Mouse (Mus musculus) cerebellum, adult 2 months (tissue): ENCODE measurements around the gene Unc93a2. TPM values are rescaled to one million over a fixed set of nuclear protein-coding genes. Genes with fewer than 3 reads are reported as not detected.
"Not testable (repeated sequence)": the region's sequence is repeated elsewhere in the genome, so short reads cannot be mapped to it uniquely, and the experiment has no call there.

Experiments
- DNase-seq, 2 experiments: peaks; one replicate each; pipeline ENCODE4 v3.0.0; 2021
- H3K27ac ChIP-seq: fragments of 200-500 bp; 2 replicates; pipeline ENCODE4 v1.5.1; 2012; ENCODE audit warnings: low read length, control low read depth, inconsistent platforms; ENCODE audit not compliant: insufficient read depth
- H3K27me3 ChIP-seq: fragments of 200-500 bp; 2 replicates; pipeline ENCODE4 v1.6.1; 2012; ENCODE audit warnings: inconsistent platforms, mild to moderate bottlenecking, low read length, moderate library complexity; ENCODE audit not compliant: control insufficient read depth, insufficient read depth
- H3K4me1 ChIP-seq: fragments of 200-500 bp; 2 replicates; pipeline ENCODE4 v1.6.1; 2011; ENCODE audit warnings: low read length; ENCODE audit not compliant: control insufficient read depth, insufficient read depth
- H3K4me3 ChIP-seq: fragments of 200-500 bp; replicated peaks from 2 replicates; pipeline ENCODE3; 2011; ENCODE audit warnings: mild to moderate bottlenecking, low read depth, low read length, control low read depth; ENCODE audit not compliant: insufficient read depth
- WGBS: fragments of 180-500 bp; shearing (Covaris S2); methylation state at CpG from one replicate; pipeline ENCODE4 v1.1.7; 2018; 5-methylcytosine and 5-hydroxymethylcytosine counted together
- polyA plus RNA-seq: library from polyadenylated mRNA; depleted of rRNA; stranded (reverse); fragments of >200 nt; gene quantifications from 2 replicates; pipeline ENCODE4 v1.2.3, GENCODE M21; 2012

Unc93a2 gene
- polyA plus RNA-seq, 1 experiment = not detected

DNA sequence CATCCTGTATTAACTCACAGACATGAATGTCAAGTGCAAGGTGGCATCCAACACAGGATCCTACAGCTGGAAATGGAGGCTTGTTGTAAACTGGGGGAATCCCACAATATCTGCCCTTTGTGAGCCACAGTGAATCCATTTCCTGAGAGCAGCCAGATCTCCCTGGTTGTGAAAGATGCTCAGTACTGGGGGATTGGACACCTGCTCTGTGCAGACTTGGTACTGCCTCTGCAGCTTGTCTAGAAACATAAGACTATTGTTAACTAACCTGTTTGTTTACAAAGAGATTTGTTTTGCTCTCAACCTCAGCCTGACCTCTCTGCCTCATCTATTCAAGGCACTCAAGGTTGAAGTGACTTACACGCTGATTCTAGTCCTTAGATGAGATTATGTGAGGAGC, 19.0 kb downstream of the Unc93a2 start:
- H3K4me1 ChIP-seq, H3K27ac ChIP-seq, DNase-seq, H3K27me3 ChIP-seq, H3K4me3 ChIP-seq: not testable (repeated sequence)
- no CpG with 5 or more reads among the region's 1 CpGs for WGBS

DNA sequence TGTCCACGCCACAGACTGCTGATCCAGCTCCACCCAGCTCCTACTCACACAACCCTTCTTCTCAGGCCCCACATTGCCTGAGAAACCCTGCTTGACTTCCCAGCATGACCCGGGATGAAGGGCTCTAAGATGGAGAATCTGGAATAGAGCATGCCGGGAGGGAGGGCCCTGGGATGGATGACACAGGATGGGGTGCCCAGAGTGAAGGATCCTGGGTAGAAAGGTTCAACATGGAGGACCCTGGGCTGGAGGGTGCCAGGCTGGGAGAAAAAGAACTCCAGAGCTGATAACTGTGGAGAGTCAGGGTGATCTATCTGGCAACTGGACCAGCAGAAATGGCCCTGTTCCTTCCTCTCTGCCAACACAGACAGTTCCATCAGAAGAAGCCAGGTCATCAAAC, 19.6 kb downstream of the Unc93a2 start:
- WGBS = 88% methylated on average over 1 of the region's 3 CpGs
- H3K4me1 ChIP-seq, H3K4me3 ChIP-seq, H3K27me3 ChIP-seq, DNase-seq, H3K27ac ChIP-seq: not testable (repeated sequence)

DNA sequence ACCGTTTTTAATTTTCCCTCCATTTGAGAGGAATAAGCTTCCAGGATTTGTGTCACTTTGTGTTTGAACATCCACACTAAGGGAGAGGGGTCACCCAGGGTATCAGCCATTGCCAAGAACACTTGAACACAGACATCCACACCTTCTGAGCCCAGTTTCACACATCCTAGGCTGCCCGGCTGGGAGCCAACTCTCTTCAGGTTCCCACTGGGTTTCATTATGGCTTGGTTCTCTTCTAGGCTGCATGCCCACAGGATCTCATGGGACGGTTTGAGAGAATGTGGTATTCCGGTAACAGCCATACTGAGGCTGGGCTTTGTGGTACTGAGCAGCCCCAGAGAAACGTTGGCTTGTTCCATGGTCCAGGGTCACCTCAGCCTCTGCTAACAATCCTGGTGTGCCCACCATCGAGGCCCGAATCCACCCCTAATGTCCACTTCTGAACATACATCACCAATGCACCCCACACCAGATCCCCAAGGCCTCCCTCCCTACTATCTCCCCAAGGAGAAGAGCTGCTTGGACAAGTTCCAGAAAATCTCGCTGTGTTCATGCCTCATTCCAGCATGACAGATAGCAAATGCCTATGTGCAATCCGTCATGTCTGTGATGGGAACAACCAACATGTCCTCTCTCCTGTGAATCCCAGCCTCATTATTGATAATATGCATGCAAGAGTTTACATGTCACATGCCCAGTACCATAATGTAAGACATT, 24.4 kb downstream of the Unc93a2 start:
- not testable (repeated sequence) for H3K27me3 ChIP-seq, H3K27ac ChIP-seq, H3K4me1 ChIP-seq, H3K4me3 ChIP-seq
- DNase-seq = peak; percentile 78 to 84
- 24% methylated on average over 9 of the region's 9 CpGs for WGBS

DNA sequence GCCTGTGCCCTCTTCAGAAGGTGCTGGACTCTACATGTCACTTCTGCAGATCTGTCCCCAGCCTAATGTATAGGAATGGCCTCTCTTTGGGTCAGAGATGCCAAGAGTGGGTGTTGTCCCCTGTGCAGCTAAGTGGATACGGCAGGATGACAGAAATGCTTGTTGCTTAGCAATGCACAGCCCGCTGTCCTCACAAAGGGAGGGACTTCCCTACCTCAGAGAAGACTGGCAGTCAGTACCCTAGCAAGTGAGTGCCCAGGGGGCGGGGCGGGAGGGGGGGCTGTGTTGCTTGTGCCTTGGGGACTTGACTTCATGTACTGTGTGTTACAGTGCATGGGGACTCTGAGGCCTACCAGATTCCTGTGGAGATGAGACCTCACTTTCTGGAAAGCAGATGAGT, 25.5 kb downstream of the Unc93a2 start:
- H3K27me3 ChIP-seq, DNase-seq, H3K4me1 ChIP-seq, H3K4me3 ChIP-seq, H3K27ac ChIP-seq: not testable (repeated sequence)
- 78% methylated on average over 4 of the region's 4 CpGs for WGBS

DNA sequence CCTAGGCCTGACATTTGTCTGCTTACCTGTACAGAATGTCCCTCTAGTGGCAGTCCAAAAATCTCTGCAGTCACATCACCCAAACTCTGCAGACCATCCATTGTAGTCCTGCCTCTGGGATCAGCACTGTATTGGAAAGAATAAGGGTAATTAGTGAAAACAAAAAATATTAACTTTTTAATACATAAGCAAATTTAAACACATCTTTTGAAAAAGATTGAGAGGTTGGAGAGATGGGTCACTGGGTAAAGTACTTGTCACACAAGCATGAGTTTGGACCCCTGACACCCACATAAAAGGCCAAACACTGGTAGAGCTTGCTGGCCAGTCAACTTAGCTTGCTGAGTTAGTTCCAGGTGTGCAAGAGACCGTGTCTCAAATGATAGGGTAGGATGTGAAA, 32.7 kb downstream of the Unc93a2 start, which contains the start of gene Ttll2:
TSS of gene Ttll2 (minus strand) at position 101 of the 400 bp plus-strand sequence.
- DNase-seq = not testable (repeated sequence)

DNA sequence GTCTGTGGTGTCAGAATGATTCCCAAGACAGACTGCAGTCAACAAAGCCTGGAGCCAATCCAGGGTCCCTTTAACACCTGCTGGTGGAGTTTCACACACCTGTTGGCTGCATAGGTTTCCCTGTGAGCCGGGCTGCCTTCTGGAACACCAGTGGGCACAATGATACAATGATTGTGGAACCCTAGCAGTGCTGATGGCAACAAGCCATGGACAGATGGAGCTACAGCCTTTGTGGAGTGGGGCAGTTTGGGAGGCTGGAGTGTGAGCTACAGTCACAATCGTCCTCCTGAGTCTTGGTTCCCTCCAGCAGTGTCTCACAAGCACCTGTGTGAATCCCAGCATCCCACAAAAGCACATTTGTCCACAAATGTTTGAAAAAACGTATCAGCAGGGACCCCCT, 36.5 kb downstream of the Unc93a2 start:
- 0% methylated on average over 2 of the region's 3 CpGs for WGBS
- H3K4me3 ChIP-seq, H3K27me3 ChIP-seq: not testable (repeated sequence)

More for the DNA sequence above, 32.7 kb downstream of the Unc93a2 start, which contains the start of gene Ttll2:
- not testable (repeated sequence) for H3K4me1 ChIP-seq, H3K4me3 ChIP-seq, H3K27me3 ChIP-seq, H3K27ac ChIP-seq
- 81% methylated on average over 1 of the region's 1 CpGs for WGBS

DNA sequence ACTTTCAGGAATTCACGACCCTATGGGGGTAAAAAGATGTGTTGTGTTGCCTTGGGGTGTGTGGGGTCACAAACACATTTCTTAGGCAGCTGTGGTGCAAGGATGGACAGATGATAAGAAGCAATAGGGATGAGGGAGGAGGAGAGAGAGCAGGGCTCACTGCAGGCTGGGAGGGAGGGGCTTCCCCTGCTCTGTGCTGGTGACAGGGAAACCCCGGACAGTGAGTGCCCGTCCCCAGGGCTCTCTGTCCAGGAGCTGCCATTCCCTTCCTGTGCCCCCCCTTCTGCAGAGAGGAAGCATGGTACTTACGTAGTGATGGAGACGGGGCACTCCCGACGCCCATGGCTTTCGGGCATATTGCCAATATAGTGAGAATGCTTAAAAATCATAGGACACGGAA, 47.9 kb downstream of the Unc93a2 start:
- 20% methylated on average over 9 of the region's 9 CpGs for WGBS
- H3K4me3 ChIP-seq, H3K27me3 ChIP-seq, H3K27ac ChIP-seq, H3K4me1 ChIP-seq, DNase-seq: not testable (repeated sequence)

More for the DNA sequence above, 36.5 kb downstream of the Unc93a2 start:
- not testable (repeated sequence) for H3K27ac ChIP-seq, H3K4me1 ChIP-seq
- peak; percentile 31 to 50 for DNase-seq

DNA sequence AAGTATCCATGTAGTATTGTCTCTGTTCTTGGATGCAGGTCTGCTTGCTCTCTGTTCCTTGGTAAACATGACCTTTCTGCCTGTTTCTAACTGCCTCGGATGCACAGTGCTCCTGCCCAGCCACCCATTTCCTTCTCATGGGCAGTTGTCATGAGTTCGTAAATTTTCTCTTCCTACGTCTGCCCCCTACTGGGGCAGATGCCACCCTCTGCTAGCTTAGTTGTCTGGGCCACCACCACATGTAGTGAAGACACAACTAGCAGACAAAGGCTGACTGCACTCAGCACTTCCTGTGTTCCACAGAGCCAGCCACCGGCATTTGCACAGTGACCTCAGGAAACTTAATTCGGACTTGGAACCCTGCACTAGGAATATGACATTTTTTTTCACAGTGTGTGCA, 52.5 kb downstream of the Unc93a2 start:
- H3K4me3 ChIP-seq, DNase-seq, H3K27me3 ChIP-seq, H3K27ac ChIP-seq, H3K4me1 ChIP-seq: not testable (repeated sequence)
- 72% methylated on average over 3 of the region's 5 CpGs for WGBS

DNA sequence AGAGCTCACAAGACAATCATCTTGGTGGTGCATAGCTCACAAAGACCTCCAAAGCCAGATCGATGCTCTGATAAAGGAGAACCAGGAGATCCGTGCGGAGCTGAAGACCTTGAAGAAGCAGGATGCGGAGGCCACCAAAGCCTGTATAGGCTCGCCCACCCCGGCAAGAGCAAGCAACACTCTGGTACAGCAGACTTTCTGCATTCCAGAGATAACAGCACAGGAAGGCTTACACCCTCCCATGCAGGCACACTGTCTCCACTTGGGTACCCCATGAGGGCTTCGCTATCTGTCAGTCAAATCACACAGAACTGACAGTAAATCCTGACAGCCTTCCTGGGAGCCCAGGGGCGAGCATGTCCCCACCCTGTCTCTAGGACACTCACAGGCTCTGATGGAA, 58.8 kb downstream of the Unc93a2 start:
- WGBS = 88% methylated on average over 8 of the region's 8 CpGs

DNA sequence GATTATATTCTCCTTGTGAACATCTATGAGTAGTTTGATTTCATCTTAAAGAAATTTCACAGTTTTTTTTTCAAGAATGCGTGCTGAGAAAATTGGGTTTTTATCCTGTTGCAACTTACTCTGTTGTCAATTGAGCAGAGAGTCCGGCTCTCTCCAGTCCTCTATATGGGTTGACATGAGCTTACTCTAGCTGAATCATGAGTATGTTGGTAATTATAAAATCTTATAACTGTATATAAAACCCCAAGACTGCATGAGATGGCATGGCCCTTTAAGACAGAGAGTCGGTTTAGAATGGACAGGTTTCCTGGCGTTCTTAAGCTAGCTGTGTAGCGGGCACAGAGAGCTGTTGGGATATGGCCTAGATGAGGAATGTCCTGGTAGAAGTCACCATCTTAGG, 60.9 kb downstream of the Unc93a2 start, which contains the start of gene Tcp10a:
TSS of gene Tcp10a (plus strand) at position 301 of the 400 bp plus-strand sequence.
- H3K4me3 ChIP-seq, H3K27me3 ChIP-seq, H3K4me1 ChIP-seq, H3K27ac ChIP-seq, DNase-seq: not testable (repeated sequence)
- WGBS = 95% methylated on average over 4 of the region's 5 CpGs

More for the DNA sequence above, 58.8 kb downstream of the Unc93a2 start:
- H3K27ac ChIP-seq, H3K4me3 ChIP-seq, DNase-seq, H3K4me1 ChIP-seq, H3K27me3 ChIP-seq: not testable (repeated sequence)

DNA sequence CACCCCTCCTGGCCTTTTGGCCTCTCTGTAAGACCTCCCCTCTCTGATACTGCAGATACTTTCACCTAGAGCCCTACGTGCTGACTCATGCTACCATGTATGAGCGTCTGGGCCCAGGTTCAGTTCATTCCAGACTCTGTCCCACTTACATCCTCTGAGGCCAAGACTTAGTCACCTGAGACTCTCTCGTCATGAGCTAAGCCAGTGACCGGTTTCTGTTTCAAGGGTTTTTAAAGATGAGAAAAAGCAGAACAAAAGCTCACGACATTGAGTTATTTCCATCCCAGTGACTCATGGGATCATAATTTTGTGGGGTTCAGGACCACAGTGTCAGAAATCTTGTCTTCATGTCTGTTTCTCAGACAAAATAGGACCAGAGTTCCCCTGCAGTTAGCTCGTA, 65.5 kb downstream of the Unc93a2 start:
- not testable (repeated sequence) for H3K4me1 ChIP-seq, DNase-seq, H3K4me3 ChIP-seq, H3K27ac ChIP-seq, H3K27me3 ChIP-seq
- 93% methylated on average over 6 of the region's 6 CpGs for WGBS

DNA sequence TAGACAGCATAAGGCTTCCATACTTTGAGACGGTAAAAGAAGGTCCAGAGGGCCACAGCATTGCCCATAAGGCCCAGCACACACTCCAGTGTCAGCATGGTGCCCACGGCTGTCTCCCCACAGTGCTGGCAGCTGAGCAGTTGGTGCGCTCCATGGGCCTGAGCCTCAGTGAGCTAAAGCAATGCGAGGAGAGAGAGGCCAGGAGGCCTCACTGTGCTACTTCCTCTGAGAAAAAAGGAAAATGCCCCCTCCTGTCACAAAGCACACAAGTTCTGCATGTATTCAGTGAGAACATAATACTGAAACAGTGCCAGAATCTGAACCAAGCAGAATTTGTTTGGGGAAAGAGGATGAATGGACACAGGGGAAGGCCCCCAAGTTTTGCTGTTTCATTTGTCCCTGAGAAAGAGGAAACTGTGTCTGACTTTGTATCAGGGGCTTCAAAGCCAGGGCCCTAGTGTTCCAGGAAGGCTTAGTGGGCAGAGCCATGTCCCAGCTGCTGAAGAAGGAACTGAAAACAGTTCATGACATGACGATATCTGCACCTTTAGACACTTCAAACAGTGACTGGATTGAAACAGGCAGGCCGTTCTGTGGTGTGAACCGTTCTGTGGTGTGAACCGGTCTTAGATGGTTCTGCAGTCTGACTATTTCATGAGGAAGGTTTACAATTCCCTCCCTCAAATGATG, 69.4 kb downstream of the Unc93a2 start:
- not testable (repeated sequence) for DNase-seq, H3K27ac ChIP-seq
- WGBS = 57% methylated on average over 8 of the region's 8 CpGs

More for the DNA sequence above, 69.4 kb downstream of the Unc93a2 start:
- not testable (repeated sequence) for H3K4me3 ChIP-seq, H3K4me1 ChIP-seq, H3K27me3 ChIP-seq
